Mouse (Mus musculus) stomach, postnatal 0 days (tissue): ENCODE data around the gene Apol11b. TPM values are rescaled to one million over a fixed set of nuclear protein-coding genes. Genes with fewer than 3 reads are reported as not detected.
"Not testable (repeated sequence)": the region's sequence is repeated elsewhere in the genome, so short reads cannot be mapped to it uniquely, and the experiment has no call there.

Source experiments
- ATAC-seq: fragments of 200-750 bp; cut with Nextera tagmentation; 2 replicates; pipeline ENCODE4 v1.8.0; 2017; ENCODE audit not compliant: low FRiP score, low TSS enrichment
- DNase-seq: peaks from one replicate; pipeline ENCODE4 v3.0.0-alpha.2; 2016; ENCODE audit warnings: low spot score
- H3K27ac ChIP-seq: fragments of 300-500 bp; sonication (generic); replicated peaks from 2 replicates; pipeline ENCODE4 v1.5.1; 2014; ENCODE audit warnings: mild to moderate bottlenecking, control low read depth
- H3K27me3 ChIP-seq: fragments of 300-500 bp; sonication (generic); 2 replicates; pipeline ENCODE4 v1.6.1; 2014; ENCODE audit warnings: low read length; ENCODE audit not compliant: control insufficient read depth, insufficient read depth
- H3K36me3 ChIP-seq: fragments of 300-500 bp; sonication (generic); 2 replicates; pipeline ENCODE4 v1.6.1; 2014; ENCODE audit warnings: low read length, mixed read lengths; ENCODE audit not compliant: control insufficient read depth, insufficient read depth
- H3K4me1 ChIP-seq: fragments of 300-500 bp; sonication (generic); replicated peaks from 2 replicates; pipeline ENCODE4 v1.6.1; 2014; ENCODE audit warnings: antibody characterized with exemption; ENCODE audit not compliant: control insufficient read depth, insufficient read depth
- H3K4me2 ChIP-seq: fragments of 300-500 bp; sonication (generic); replicated peaks from 2 replicates; pipeline ENCODE4 v1.6.1; 2014; ENCODE audit warnings: low read depth, mild to moderate bottlenecking, control low read depth, moderate library complexity
- H3K4me3 ChIP-seq: fragments of 300-500 bp; sonication (generic); 2 replicates; pipeline ENCODE4 v1.5.1; 2014; ENCODE audit warnings: low read depth, low read length, control low read depth
- H3K9ac ChIP-seq: fragments of 300-500 bp; sonication (generic); 2 replicates; pipeline ENCODE4 v1.6.1; 2014; ENCODE audit warnings: mild to moderate bottlenecking, low read length, control low read depth, mixed read lengths
- H3K9me3 ChIP-seq: fragments of 300-500 bp; sonication (generic); 2 replicates; pipeline ENCODE4 v1.6.1; 2016; ENCODE audit warnings: low read length; ENCODE audit not compliant: control insufficient read depth
- CTCF ChIP-seq: IDR thresholded peaks from 2 replicates; pipeline ENCODE4 v1.5.1; 2016; ENCODE audit warnings: antibody characterized with exemption, low read depth, mild to moderate bottlenecking, moderate library complexity
- EP300 ChIP-seq: optimal IDR thresholded peaks from 2 replicates; pipeline ENCODE3; 2016; ENCODE audit warnings: antibody characterized with exemption
- WGBS: fragments of 180-500 bp; shearing (Covaris S2); extraction: QIAGEN DNeasy Blood & Tissue Kit; methylation state at CpG from one replicate; pipeline ENCODE4 v1.1.7; 2014; 5-methylcytosine and 5-hydroxymethylcytosine counted together
- polyA plus RNA-seq: library from polyadenylated mRNA; unstranded; fragments of >200 nt; fragmentation: Nextera tagmentation; extraction: Ambion mirVana; gene quantifications from 2 replicates; pipeline ENCODE4 v1.2.1, GENCODE M21; 2015

Gene Apol11b
- polyA plus RNA-seq, 1 experiment from 2014 or later: 0.05 TPM

DNA sequence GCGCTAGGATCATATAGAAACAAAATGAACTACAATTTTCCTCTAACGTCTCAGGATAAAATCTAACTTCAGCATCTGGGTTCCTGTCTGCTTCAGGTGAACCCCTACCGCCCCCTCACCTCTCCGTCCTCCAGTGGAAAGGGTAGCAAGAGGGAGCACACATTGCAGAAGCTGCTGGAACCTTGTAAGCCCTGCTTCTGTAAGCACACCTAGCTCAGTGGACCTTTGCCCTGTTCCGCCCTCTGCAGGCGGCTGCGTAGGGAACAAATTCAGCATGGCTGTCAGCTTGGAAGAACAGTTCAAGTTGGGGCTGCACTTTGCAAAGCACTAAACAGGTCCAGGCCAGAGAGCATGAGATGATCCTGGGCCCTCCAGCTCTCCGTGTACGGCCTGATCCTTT is 14.4 kb downstream of the Apol11b start:
- H3K4me1 ChIP-seq, H3K4me2 ChIP-seq, H3K27ac ChIP-seq, H3K9me3 ChIP-seq, H3K27me3 ChIP-seq, H3K4me3 ChIP-seq, H3K9ac ChIP-seq, H3K36me3 ChIP-seq: not testable (repeated sequence)
- ATAC-seq (0 out of 2 replicates have a peak, but pooled peaks have one; percentile 61), DNase-seq (peak; percentile 64)
- 49% methylated on average over 9 of the region's 9 CpGs for WGBS
- peak; percentile 61 for TF ChIP-seq CTCF

- not testable (repeated sequence) for H3K4me1 ChIP-seq, H3K27me3 ChIP-seq, H3K9ac ChIP-seq, H3K36me3 ChIP-seq, H3K4me3 ChIP-seq, H3K9me3 ChIP-seq, DNase-seq, H3K4me2 ChIP-seq, H3K27ac ChIP-seq, ATAC-seq
- 68% methylated on average over 4 of the region's 4 CpGs for WGBS
These were observed 16.6 kb downstream of the Apol11b start for GRCm38 (mm10) chr15:77626471-77626870.

- ATAC-seq (no peak), DNase-seq (no peak)
- no peak overlapping the region for H3K4me2 ChIP-seq
- H3K36me3 ChIP-seq: no peaks in the 10 kb centered on the region
- no peak for TF ChIP-seq CTCF
- H3K4me3 ChIP-seq: no peak overlapping the region
- H3K27me3 ChIP-seq: no peaks in the 10 kb centered on the region
- WGBS: 82% methylated on average over 1 of the region's 1 CpGs
- no peaks in the 10 kb centered on the region for H3K9me3 ChIP-seq
- H3K4me1 ChIP-seq: no peaks in the 10 kb centered on the region
- H3K9ac ChIP-seq: no peak overlapping the region
- H3K27ac ChIP-seq: no peak overlapping the region
These were observed 18.4 kb downstream of the Apol11b start for GRCm38 (mm10) chr15:77624710-77625109.

DNA sequence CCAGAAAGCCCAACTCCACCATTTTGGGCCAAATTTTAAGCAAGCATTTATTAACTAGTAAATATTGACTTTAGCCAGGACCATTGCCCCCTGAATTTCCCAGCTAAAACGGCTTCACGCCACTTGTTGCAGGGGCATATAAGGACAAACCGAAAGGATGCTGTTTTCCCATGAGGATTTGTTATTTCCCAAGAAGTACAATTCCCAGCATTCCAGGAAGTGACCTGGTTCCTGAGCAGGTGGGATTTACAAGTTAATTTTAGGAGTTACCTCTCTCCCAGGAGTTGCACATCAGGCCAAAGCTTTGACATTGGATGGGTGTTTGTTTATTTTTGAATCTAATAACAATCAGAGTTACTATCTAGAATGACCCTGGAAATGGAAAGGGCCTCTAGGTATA is 37.0 kb downstream of the Apol11b start:
- Histone ChIP-seq H3K9me3 (no peaks in the 10 kb centered on the region), H3K9ac (no peak overlapping the region), H3K4me2 (no peak overlapping the region), H3K36me3 (no peaks in the 10 kb centered on the region), H3K27me3 (no peaks in the 10 kb centered on the region), H3K4me1 (no peaks in the 10 kb centered on the region), H3K27ac (no peak overlapping the region), H3K4me3 (no peak overlapping the region)
- DNase-seq (no peak), ATAC-seq (no peak)
- 91% methylated on average over 3 of the region's 3 CpGs for WGBS
- no peak for TF ChIP-seq CTCF
- TF ChIP-seq EP300: no peak

DNA sequence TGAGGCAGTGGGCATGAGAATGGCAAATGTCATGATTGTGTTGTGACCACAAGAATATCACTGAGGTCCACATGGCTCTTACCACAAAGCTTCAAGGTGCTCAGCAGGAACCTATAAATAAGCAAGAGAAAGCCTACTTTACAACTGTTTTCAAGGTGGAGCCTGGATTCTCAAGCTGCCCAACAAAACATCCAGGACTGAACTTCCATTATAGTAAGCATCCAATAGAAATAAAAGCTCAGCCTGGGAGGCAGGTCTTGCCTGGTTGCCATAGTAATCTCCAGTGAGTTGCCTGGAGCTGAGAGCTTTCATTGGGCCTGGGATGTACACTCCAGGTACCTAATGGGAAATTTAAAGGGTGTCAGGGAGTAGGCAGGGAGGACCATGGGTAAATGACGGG is 44.1 kb downstream of the Apol11b start, which contains the start of gene Gm36245:
Gene Gm36245 (plus strand): TSS at position 301 of the 400 bp plus-strand sequence.
- no peak within 1 kb of the TSS for H3K27ac ChIP-seq
- H3K4me2 ChIP-seq: no peak within 1 kb of the TSS
- H3K9me3 ChIP-seq: no peaks in the 10 kb centered on the region
- ATAC-seq (no peak), DNase-seq (no peak)
- H3K36me3 ChIP-seq: no peaks in the 10 kb centered on the region
- H3K9ac ChIP-seq: no peak within 1 kb of the TSS
- 90% methylated on average over 1 of the region's 1 CpGs for WGBS
- no peak within 1 kb of the TSS for H3K4me3 ChIP-seq
- H3K27me3 ChIP-seq: no peaks in the 10 kb centered on the region
- no peaks in the 10 kb centered on the region for H3K4me1 ChIP-seq
- TF ChIP-seq EP300 (no peak), CTCF (no peak)

DNA sequence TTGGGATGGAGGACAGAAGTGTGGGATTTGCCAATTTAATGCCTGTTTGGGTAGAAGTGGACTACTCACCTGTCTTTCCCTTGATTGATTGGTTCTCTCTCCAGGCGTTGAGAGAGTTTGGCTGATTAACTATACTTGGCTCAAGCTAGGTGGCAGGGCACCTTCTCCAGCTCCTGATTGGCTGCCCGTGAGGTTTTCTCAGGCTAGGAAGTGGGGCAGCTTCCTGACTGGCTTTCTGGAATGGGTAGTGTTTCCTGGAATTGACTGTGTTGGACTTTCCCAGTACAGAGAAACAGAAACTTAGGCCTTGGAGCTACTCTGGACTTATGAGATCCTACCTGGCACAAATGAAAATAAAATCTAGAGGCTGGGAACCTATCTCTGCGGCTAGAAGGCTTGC is 44.7 kb downstream of the Apol11b start:
- Histone ChIP-seq H3K4me2 (no peak overlapping the region), H3K36me3 (no peaks in the 10 kb centered on the region), H3K4me3 (no peak overlapping the region), H3K9me3 (no peaks in the 10 kb centered on the region), H3K27me3 (no peaks in the 10 kb centered on the region), H3K9ac (no peak overlapping the region), H3K4me1 (no peaks in the 10 kb centered on the region), H3K27ac (no peak overlapping the region)
- TF ChIP-seq CTCF (no peak), EP300 (no peak)
- DNase-seq: peak; percentile 17
- WGBS: 58% methylated on average over 3 of the region's 3 CpGs
- no peak for ATAC-seq

GRCm38 (mm10) chr15:77595961-77596360 is 47.1 kb downstream of the Apol11b start, which contains the start of gene Apol10b:
TSS of gene Apol10b (minus strand) at chr15:77596125.
- Histone ChIP-seq H3K27me3 (no peaks in the 10 kb centered on the region), H3K4me2 (peak within 1 kb of the TSS; percentile 19), H3K9me3 (no peaks in the 10 kb centered on the region), H3K4me1 (no peaks in the 10 kb centered on the region), H3K4me3 (no peak within 1 kb of the TSS), H3K27ac (no peak within 1 kb of the TSS), H3K9ac (no peak within 1 kb of the TSS), H3K36me3 (no peaks in the 10 kb centered on the region)
- no peak for ATAC-seq
- DNase-seq: no peak
- TF ChIP-seq EP300 (no peak), CTCF (no peak)
- WGBS: 43% methylated on average over 5 of the region's 5 CpGs
